Mouse (Mus musculus) E14TG2a.4 (cell line): Measurements from ENCODE around the gene Acss2.

Experiments
- H3K27me3 ChIP-seq: 2 replicates; pipeline ENCODE4 v1.6.1; 2014; ENCODE audit warnings: low read length, control low read depth; ENCODE audit not compliant: insufficient read depth
- H3K36me3 ChIP-seq: 2 replicates; pipeline ENCODE4 v1.6.1; 2014; ENCODE audit warnings: low read length, control low read depth; ENCODE audit not compliant: insufficient read depth
- H3K4me1 ChIP-seq: replicated peaks from 2 replicates; pipeline ENCODE4 v1.6.1; 2014; ENCODE audit warnings: low read depth, low read length, control low read depth
- H3K4me3 ChIP-seq: replicated peaks from 2 replicates; pipeline ENCODE4 v1.5.1; 2014; ENCODE audit warnings: mild to moderate bottlenecking, low read length
- H3K9me3 ChIP-seq: 2 replicates; pipeline ENCODE4 v1.6.1; 2014; ENCODE audit warnings: low read length, control low read depth
- CTCF ChIP-seq: conservative IDR thresholded peaks from 2 replicates; pipeline ENCODE4 v1.5.1; 2014; ENCODE audit warnings: low read length
- NANOG ChIP-seq: IDR thresholded peaks from 2 replicates; pipeline ENCODE4 v1.6.1; 2014; ENCODE audit warnings: borderline replicate concordance, low read length, mixed read lengths
- POU5F1 ChIP-seq: IDR thresholded peaks from 2 replicates; pipeline ENCODE4 v1.6.1; 2014; ENCODE audit warnings: low read length, borderline replicate concordance

Acss2 gene

DNA sequence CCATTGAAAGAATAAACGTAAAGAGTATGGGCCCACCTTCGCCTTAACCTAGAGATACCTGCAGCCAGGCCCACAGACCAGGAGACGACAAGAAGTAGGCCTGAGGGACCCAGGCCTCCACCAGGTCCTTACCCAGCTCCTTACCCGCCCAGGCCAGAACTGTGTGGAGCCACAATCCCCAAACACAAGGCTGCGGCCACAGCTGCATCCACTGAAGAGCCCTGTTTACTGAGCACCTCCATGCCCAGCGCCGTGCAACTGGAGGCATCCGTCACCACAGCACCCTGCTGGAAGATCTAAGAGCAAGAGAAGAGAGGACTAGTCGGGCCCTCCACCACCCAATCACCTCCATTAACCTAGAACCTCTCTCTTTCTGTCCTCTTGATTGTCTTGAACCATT lies 11.9 kb upstream of the Acss2 start:
- no peak for TF ChIP-seq NANOG
- Histone ChIP-seq H3K4me3 (peak overlapping the region; percentile 66), H3K36me3 (no peaks in the 10 kb centered on the region), H3K4me1 (peaks cover 43% of the 10 kb centered on the region), H3K9me3 (no peaks in the 10 kb centered on the region), H3K27me3 (peaks cover 8% of the 10 kb centered on the region; the same call in 1 of the 2 replicates)

DNA sequence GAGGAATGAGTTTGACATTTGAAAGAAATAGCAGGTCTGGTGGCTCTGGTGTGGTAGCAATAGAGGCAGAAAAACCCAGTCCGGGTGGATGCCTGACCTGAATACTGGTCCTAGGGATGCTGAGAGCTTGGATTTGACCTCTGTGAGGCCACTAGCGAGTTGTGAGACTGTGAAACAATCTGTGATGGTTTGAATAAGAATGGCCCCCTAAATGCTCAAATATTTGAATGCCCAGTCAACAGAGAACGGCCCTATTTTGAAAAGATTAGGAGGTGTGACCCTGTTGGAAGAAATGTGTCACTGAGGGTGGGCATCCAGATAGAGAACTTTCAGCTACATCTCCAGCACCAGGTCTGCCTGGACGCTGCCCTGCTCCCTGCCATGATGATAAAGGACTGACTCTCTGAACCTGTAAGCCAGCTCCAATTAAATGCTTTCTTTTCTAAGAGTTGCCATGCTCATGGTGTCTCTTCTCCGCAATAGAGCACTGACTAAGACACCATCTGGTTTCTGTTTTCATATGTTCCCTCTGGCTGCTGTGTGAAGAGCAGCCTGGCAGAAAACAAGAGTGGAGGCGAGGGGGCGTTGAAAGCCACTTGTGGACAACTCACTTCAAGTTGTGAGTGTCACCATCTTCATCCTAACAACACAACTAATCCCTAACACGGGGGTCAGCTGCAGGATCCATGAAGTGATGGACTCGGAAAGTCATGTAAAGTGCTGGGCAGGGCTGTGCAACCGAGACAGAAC lies 9.9 kb upstream of the Acss2 start:
- TF ChIP-seq CTCF (no peak), NANOG (no peak; the same call in 1 of the 2 replicates), POU5F1 (no peak)
- Histone ChIP-seq H3K9me3 (no peaks in the 10 kb centered on the region), H3K4me3 (no peak overlapping the region), H3K27me3 (peaks cover 8% of the 10 kb centered on the region; the same call in 1 of the 2 replicates), H3K36me3 (no peaks in the 10 kb centered on the region), H3K4me1 (peaks cover 43% of the 10 kb centered on the region)

DNA sequence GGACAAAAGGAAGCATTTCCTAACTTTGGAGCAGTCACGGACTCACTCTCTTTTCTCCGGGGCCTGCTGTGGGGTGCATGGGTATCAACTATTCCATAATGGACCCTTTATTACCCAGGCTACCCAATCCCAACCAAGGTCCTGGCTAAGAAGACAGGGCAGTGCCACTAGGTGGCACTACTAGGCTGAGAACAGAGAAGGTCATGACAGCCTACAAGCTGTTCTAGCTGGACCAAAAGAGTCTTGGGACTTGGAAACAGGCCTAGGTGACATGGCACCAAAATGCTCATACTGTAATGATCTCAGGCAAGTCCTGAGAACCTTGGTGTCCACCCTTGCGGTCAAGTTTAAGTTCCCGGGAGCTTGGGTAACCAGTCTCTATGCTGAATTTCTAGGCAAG lies 5.3 kb upstream of the Acss2 start:
- Histone ChIP-seq H3K27me3 (peaks cover 36% of the 10 kb centered on the region), H3K4me3 (no peak overlapping the region), H3K36me3 (no peaks in the 10 kb centered on the region), H3K4me1 (peaks cover 32% of the 10 kb centered on the region), H3K9me3 (no peaks in the 10 kb centered on the region)
- no peak for TF ChIP-seq POU5F1
- TF ChIP-seq CTCF = peak; percentile 63

DNA sequence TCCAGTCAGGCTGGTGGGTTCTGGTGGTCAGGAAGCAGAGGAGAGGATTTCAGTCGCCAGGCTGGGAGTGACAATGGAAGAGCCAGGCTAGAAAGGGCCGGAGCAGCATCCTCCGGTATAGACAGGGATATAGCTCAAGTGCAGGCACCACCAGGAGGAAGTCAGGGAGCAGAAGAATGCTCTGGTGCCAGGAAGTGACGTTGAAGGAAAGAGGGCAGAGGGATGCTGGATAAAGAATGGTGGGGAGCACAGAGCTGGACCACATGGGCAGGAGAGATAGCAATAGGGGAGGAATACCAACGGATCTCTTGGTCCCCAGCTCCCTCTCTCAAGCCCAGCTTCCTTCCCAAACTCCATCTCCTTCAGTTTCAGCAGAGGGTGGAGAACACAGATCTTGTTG lies 4.2 kb upstream of the Acss2 start:
- peaks cover 36% of the 10 kb centered on the region for H3K27me3 ChIP-seq
- no peak overlapping the region for H3K4me3 ChIP-seq
- no peaks in the 10 kb centered on the region for H3K36me3 ChIP-seq
- TF ChIP-seq NANOG (no peak), CTCF (no peak), POU5F1 (no peak)
- H3K9me3 ChIP-seq = no peaks in the 10 kb centered on the region
- H3K4me1 ChIP-seq = peaks cover 26% of the 10 kb centered on the region

DNA sequence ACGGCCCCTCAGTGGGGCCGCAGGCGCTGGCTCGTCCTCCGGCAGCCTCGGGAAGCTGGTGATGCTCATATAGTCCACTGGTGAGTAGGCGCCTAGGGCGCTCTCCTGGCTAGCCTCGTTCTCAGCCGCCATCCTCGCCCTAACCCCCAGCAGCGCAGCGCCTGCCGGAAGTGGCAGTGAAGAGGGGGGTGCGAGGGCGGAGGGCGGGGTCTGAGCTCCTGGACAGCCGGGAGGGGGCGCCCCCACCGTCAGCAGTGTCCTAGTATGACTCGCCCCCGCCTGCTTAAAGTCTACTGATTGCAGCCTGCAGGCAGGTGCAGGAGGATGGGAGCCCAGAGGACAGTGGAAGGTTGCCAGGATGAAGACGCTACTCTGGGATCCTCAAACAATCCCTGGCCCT lies 3.1 kb upstream of the Acss2 start:
- H3K9me3 ChIP-seq = no peaks in the 10 kb centered on the region
- peaks cover 36% of the 10 kb centered on the region for H3K27me3 ChIP-seq
- H3K4me3 ChIP-seq = peak overlapping the region; percentile 67
- no peaks in the 10 kb centered on the region for H3K36me3 ChIP-seq
- no peak for TF ChIP-seq POU5F1
- 0 out of 2 replicates have a peak, but pooled peaks have one; percentile 6 for TF ChIP-seq CTCF
- H3K4me1 ChIP-seq = peaks cover 28% of the 10 kb centered on the region

DNA sequence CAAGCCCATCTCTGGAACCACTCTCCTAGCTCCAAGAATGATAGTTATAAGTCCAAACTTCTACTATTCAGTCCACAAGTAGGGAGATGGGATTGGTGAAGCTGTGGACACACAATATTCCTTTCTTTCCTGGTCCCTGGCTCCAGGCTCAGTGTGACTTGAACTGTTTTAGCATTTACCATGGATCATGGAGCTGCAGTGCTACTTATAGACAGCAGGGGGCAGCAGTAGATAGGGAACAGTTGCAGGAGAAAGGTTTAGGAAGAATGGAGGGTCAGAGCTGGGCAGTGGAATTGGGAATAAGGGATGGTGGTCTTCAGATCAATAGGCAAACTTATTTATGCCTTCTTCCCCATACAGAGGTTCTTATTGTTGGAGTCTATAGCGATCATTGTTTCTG lies 1.8 kb upstream of the Acss2 start:
- Histone ChIP-seq H3K4me1 (peaks cover 27% of the 10 kb centered on the region), H3K4me3 (no peak overlapping the region), H3K9me3 (no peaks in the 10 kb centered on the region), H3K27me3 (peaks cover 36% of the 10 kb centered on the region), H3K36me3 (no peaks in the 10 kb centered on the region)
- peak; percentile 77 for TF ChIP-seq CTCF
- no peak for TF ChIP-seq NANOG
- TF ChIP-seq POU5F1 = no peak

DNA sequence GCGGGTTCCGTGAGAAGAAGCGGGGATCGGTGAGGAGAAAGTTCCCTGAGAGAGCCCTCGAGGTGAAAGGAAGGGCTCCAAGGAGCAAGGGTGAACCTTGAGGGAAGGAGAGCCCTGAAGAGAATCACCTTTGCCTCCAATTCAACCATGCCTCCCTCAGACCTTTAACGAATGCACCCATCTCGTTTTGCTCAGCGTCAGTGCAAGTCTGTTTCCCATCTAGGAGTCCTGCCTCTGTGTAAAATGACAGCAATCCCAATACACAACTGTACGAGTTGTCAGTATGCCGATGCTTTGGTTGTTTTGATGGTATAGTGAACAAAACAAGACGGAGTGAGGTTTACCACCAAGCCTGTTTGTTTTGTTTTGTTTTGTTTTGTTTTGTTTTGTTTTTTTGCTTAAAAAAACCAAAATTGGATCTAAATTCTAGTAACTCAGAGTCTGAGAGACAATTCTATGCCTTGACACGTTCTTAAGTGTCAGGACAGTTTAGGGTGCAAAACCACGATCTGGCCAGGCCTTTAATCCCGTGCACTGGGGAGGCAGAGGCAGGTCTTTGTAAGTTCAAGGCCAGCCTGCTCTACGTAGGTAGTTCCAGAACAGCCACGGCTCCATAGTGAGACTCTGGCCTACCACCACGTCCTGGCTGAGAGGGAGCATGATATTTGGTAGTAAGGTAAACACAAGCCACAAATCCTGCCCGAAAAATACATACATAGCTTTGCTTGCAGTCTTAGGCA lies 953 bp downstream of the Acss2 start:
- peaks cover 27% of the 10 kb centered on the region for H3K4me1 ChIP-seq
- H3K36me3 ChIP-seq = no peaks in the 10 kb centered on the region
- peaks cover 28% of the 10 kb centered on the region for H3K27me3 ChIP-seq
- H3K9me3 ChIP-seq = no peaks in the 10 kb centered on the region
- no peak for TF ChIP-seq POU5F1
- TF ChIP-seq NANOG = no peak
- TF ChIP-seq CTCF = no peak
- H3K4me3 ChIP-seq = peak overlapping the region; percentile 95

DNA sequence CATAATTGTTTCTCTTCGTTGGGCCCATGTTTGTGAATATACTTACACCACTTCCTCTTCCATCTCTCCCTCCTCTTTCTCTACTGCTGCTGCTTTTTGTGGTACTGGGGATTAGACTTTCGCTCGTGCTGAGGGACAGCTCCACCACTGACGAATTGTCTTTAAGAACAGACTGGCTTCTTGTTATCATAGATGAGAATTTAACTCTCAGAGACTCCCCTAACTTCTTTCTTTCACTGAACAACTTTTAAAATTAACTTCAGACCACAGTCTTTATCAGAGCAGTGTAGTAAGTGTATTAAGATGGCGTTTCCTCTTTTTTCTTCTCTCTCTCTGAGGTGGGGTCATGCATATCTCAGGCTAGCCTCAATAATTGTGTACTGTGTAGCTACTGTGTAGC lies 6.0 kb downstream of the Acss2 start:
- Histone ChIP-seq H3K36me3 (no peaks in the 10 kb centered on the region), H3K9me3 (no peaks in the 10 kb centered on the region), H3K27me3 (no peaks in the 10 kb centered on the region), H3K4me3 (no peak overlapping the region), H3K4me1 (peaks cover 4% of the 10 kb centered on the region)
- TF ChIP-seq POU5F1 (no peak), NANOG (no peak), CTCF (no peak)

DNA sequence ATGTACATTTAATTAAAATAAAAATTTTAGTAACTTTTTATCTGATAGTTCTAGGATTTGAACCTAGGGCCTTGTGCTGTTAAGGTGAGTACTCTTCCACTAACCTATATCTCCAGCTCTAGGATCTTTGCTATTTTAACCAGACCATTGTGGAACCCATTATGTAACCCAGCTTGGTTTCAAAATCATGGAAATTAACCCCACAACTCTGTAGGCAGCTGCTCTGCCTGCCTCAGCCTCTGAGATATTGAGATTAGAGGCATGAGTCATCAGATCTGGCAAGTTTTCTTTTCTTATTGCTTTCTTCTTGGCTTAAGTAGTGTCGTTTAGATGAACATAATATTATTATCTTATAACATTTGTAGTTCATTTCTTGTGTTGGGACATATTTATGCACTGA lies 6.6 kb downstream of the Acss2 start:
- Histone ChIP-seq H3K4me3 (no peak overlapping the region), H3K4me1 (no peaks in the 10 kb centered on the region), H3K36me3 (no peaks in the 10 kb centered on the region), H3K9me3 (no peaks in the 10 kb centered on the region), H3K27me3 (no peaks in the 10 kb centered on the region)
- TF ChIP-seq POU5F1 (no peak), NANOG (no peak), CTCF (no peak)
